Comparison of ENCODE assay signal across 12 mouse cellular contexts in genomic region chr1:163616596-163616995, GRCm38 (mm10).
"Had no signal": no experiment of that assay in that cellular context is flagged by ENCODE, and none has a peak within 500 bp of the region (broad histone marks: within the 10 kb centered on the region; RNA-seq: fewer than 3 reads in every experiment).

No protein-coding gene starts in this region.

- DNase-seq: kidney, adult 18-20 months; kidney, postnatal 10 days; kidney, postnatal 4 days; liver; liver, embryonic 13.5 days; liver, postnatal 0 days; right cerebral cortex, adult 18-20 months; right cerebral cortex, postnatal 25 days; thymus, postnatal 36 days had no signal

- H3K36me3 ChIP-seq: limb, embryonic 12.5 days; liver, embryonic 13.5 days had no signal

- ATAC-seq: liver, postnatal 0 days; midbrain, embryonic 16.5 days had no signal

- H3K27me3 ChIP-seq: limb, embryonic 12.5 days; liver, embryonic 13.5 days had no signal

- H3K4me2 ChIP-seq: limb, embryonic 12.5 days; liver, embryonic 13.5 days had no signal

- H3K4me1 ChIP-seq: liver, embryonic 13.5 days had no signal

- H3K4me3 ChIP-seq: layer of hippocampus, adult 2 months; limb, embryonic 12.5 days; liver, embryonic 13.5 days had no signal

- H3K9ac ChIP-seq: limb, embryonic 12.5 days; liver, embryonic 13.5 days; liver, postnatal 0 days had no signal

- H3K27ac ChIP-seq: layer of hippocampus, adult 2 months; limb, embryonic 12.5 days; liver, embryonic 13.5 days had no signal

- H3K9me3 ChIP-seq: limb, embryonic 12.5 days; liver, embryonic 13.5 days had no signal
